Mouse (Mus musculus): ENCODE results near the gene Gm8369. TPM values are rescaled to one million over a fixed set of nuclear protein-coding genes. Genes with fewer than 3 reads are reported as not detected.
A peak's percentile ranks its signal among the peaks of the same experiment; 100 is the strongest.
"Not testable (repeated sequence)": the region's sequence is repeated elsewhere in the genome, so short reads cannot be mapped to it uniquely, and the experiment has no call there.

Gene Gm8369
- polyA plus RNA-seq (2012; rRNA removed) = 35.9 and 38.1 TPM in 2 replicates

DNA sequence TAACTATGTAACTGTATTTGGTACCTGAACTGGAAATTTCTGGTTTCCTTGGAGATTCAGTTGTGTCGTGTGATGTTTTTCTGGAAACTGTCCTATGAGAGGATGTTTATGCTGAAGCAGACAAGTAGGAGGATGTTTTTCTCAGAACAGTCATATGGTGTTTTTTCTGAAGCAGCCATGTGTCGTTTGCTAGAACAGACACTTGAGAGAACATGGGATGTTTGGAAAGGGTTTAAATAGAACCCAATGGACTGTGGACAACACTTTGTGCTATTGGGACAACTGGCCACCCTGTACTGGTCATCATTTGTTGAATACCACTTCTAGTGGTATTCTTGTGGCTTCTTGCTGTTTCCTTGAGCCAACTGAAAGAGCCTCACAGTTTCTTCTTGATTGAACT is at the start of gene Gm8369:
Gene Gm8369 (plus strand): TSS at position 193 of the 400 bp plus-strand sequence.
- peak in 1 of 2 experiments; percentile 76 for DNase-seq (ENCODE audit: low read depth in 1 of 2, low spot score in 2 of 2)
- WGBS = 16% methylated on average over 2 of the region's 2 CpGs
- Histone ChIP-seq H3K27ac (ENCODE audit: insufficient read depth, low read length) (peak within 1 kb of the TSS; percentile 98), H3K4me3 (ENCODE audit: extremely low read depth, insufficient read depth, insufficient read length) (peak within 1 kb of the TSS; percentile 61), H3K27me3 (ENCODE audit: control insufficient read depth, insufficient read depth, low read length) (no peaks in the 10 kb centered on the region), H3K36me3 (ENCODE audit: control insufficient read depth, insufficient read depth, low read length) (peaks cover 4% of the 10 kb centered on the region), H3K4me1 (ENCODE audit: control insufficient read depth, insufficient read depth, insufficient read length) (peaks cover 1% of the 10 kb centered on the region; the same call in 1 of the 2 replicates)
- TF ChIP-seq CTCF (IDR thresholded peaks at IDR 0.05; ENCODE audit: extremely low read depth, insufficient read depth, insufficient read length, insufficient replicate concordance) = no peak
- TF ChIP-seq POLR2A (IDR thresholded peaks at IDR 0.05; ENCODE audit: low read depth, low read length) = peak; percentile 12; the same call in 1 of the 2 replicates

GRCm38 (mm10) chr19:11443338-11443737 is 42.4 kb upstream of the Gm8369 start, which contains the start of gene Ms4a4b:
Ms4a4b (plus strand) TSS chr19:11443553.
- Histone ChIP-seq H3K27ac (ENCODE audit: insufficient read depth, low read length) (peak within 1 kb of the TSS; percentile 51), H3K36me3 (ENCODE audit: control insufficient read depth, insufficient read depth, low read length) (no peaks in the 10 kb centered on the region), H3K27me3 (ENCODE audit: control insufficient read depth, insufficient read depth, low read length) (no peaks in the 10 kb centered on the region), H3K4me3 (ENCODE audit: extremely low read depth, insufficient read depth, insufficient read length) (peak within 1 kb of the TSS; percentile 32), H3K4me1 (ENCODE audit: control insufficient read depth, insufficient read depth, insufficient read length) (peaks cover 2% of the 10 kb centered on the region)
- no peak for TF ChIP-seq CTCF (IDR thresholded peaks at IDR 0.05; ENCODE audit: extremely low read depth, insufficient read depth, insufficient read length, insufficient replicate concordance)
- peak; percentile 43 for TF ChIP-seq POLR2A (IDR thresholded peaks at IDR 0.05; ENCODE audit: low read depth, low read length)
- no peak for DNase-seq (ENCODE audit: low read depth in 1 of 2, low spot score in 2 of 2)

- 74% methylated on average over 5 of the region's 5 CpGs for WGBS
- no peaks in the 10 kb centered on the region for H3K36me3 ChIP-seq (ENCODE audit: control insufficient read depth, insufficient read depth, low read length)
- H3K27me3 ChIP-seq (ENCODE audit: control insufficient read depth, insufficient read depth, low read length) = no peaks in the 10 kb centered on the region
- H3K27ac ChIP-seq (ENCODE audit: insufficient read depth, low read length) = peak overlapping the region; percentile 51
- H3K4me1 ChIP-seq (ENCODE audit: control insufficient read depth, insufficient read depth, insufficient read length) = peaks cover 2% of the 10 kb centered on the region
- TF ChIP-seq POLR2A (IDR thresholded peaks at IDR 0.05; ENCODE audit: low read depth, low read length) = no peak
- TF ChIP-seq CTCF (IDR thresholded peaks at IDR 0.05; ENCODE audit: extremely low read depth, insufficient read depth, insufficient read length, insufficient replicate concordance) = no peak
- H3K4me3 ChIP-seq (ENCODE audit: extremely low read depth, insufficient read depth, insufficient read length) = peak overlapping the region; percentile 32
- DNase-seq (ENCODE audit: low read depth in 1 of 2, low spot score in 2 of 2) = no peak
Observed at GRCm38 (mm10) chr19:11443964-11444363, 41.8 kb upstream of the Gm8369 start.

GRCm38 (mm10) chr19:11447238-11447637 is 38.5 kb upstream of the Gm8369 start:
- peak overlapping the region; percentile 28 for H3K4me3 ChIP-seq (ENCODE audit: extremely low read depth, insufficient read depth, insufficient read length)
- no peaks in the 10 kb centered on the region for H3K36me3 ChIP-seq (ENCODE audit: control insufficient read depth, insufficient read depth, low read length)
- TF ChIP-seq CTCF (IDR thresholded peaks at IDR 0.05; ENCODE audit: extremely low read depth, insufficient read depth, insufficient read length, insufficient replicate concordance) (no peak), POLR2A (IDR thresholded peaks at IDR 0.05; ENCODE audit: low read depth, low read length) (no peak)
- no peak for DNase-seq (ENCODE audit: low read depth in 1 of 2, low spot score in 2 of 2)
- no peaks in the 10 kb centered on the region for H3K27me3 ChIP-seq (ENCODE audit: control insufficient read depth, insufficient read depth, low read length)
- WGBS = 5% methylated on average over 2 of the region's 2 CpGs
- H3K4me1 ChIP-seq (ENCODE audit: control insufficient read depth, insufficient read depth, insufficient read length) = peaks cover 2% of the 10 kb centered on the region
- peak overlapping the region; percentile 88 for H3K27ac ChIP-seq (ENCODE audit: insufficient read depth, low read length)

DNA sequence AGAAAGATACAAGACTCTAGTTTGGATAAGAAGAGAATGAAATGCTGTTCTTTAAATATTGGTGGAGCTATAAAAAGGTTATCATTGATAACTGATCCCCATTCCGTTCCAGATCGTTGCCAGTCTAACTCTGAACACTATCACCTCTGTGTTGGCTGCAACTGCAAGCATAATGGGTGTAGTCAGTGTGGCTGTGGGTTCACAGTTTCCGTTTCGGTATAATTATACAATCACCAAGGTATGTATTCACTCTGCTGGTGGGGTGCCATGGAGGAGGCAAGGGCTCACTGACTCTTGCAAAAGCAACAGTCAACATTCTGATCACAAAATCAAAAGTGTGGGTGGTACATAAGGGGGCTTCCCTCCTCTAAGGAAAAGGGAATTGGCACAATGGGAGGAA is 26.7 kb upstream of the Gm8369 start:
- H3K27ac ChIP-seq (ENCODE audit: insufficient read depth, low read length); H3K4me3 ChIP-seq (ENCODE audit: extremely low read depth, insufficient read depth, insufficient read length); DNase-seq (ENCODE audit: low read depth in 1 of 2, low spot score in 2 of 2); H3K27me3 ChIP-seq (ENCODE audit: control insufficient read depth, insufficient read depth, low read length); H3K36me3 ChIP-seq (ENCODE audit: control insufficient read depth, insufficient read depth, low read length); H3K4me1 ChIP-seq (ENCODE audit: control insufficient read depth, insufficient read depth, insufficient read length): not testable (repeated sequence)
- WGBS = 64% methylated on average over 4 of the region's 4 CpGs

DNA sequence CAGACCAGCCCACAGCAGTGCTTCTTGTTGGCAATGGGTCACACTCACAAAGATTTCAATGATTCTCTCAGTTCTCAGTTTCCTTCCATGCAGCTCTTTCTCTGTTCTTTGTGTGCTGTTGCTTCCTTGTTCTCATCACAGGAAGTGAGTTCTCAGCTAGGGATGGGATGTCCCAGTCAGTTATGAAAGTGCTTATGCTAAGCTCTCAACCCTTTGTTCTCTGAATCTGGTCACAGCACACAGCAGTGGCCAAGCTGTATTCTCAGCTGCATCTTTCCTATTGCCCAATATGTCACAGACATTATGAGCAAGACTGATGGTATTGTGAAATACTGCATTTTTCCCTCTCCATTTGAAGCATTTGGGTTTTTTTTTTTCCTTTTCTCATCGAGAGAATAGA is 20.9 kb upstream of the Gm8369 start:
- H3K27me3 ChIP-seq (ENCODE audit: control insufficient read depth, insufficient read depth, low read length); H3K36me3 ChIP-seq (ENCODE audit: control insufficient read depth, insufficient read depth, low read length): not testable (repeated sequence)
- WGBS = 0% methylated on average over 1 of the region's 1 CpGs

GRCm38 (mm10) chr19:11466471-11466870 is 19.3 kb upstream of the Gm8369 start:
- 71% methylated on average over 5 of the region's 5 CpGs for WGBS

More for the DNA sequence above, 20.9 kb upstream of the Gm8369 start:
- H3K4me3 ChIP-seq (ENCODE audit: extremely low read depth, insufficient read depth, insufficient read length); DNase-seq (ENCODE audit: low read depth in 1 of 2, low spot score in 2 of 2); H3K27ac ChIP-seq (ENCODE audit: insufficient read depth, low read length): not testable (repeated sequence)
- peaks cover 14% of the 10 kb centered on the region; the same call in 1 of the 2 replicates for H3K4me1 ChIP-seq (ENCODE audit: control insufficient read depth, insufficient read depth, insufficient read length)

GRCm38 (mm10) chr19:11468361-11468760 is 17.4 kb upstream of the Gm8369 start:
- peaks cover 14% of the 10 kb centered on the region for H3K4me1 ChIP-seq (ENCODE audit: control insufficient read depth, insufficient read depth, insufficient read length)
- DNase-seq (ENCODE audit: low read depth in 1 of 2, low spot score in 2 of 2); H3K27me3 ChIP-seq (ENCODE audit: control insufficient read depth, insufficient read depth, low read length); H3K4me3 ChIP-seq (ENCODE audit: extremely low read depth, insufficient read depth, insufficient read length); H3K36me3 ChIP-seq (ENCODE audit: control insufficient read depth, insufficient read depth, low read length); H3K27ac ChIP-seq (ENCODE audit: insufficient read depth, low read length): not testable (repeated sequence)
- 49% methylated on average over 1 of the region's 1 CpGs for WGBS

More at GRCm38 (mm10) chr19:11466471-11466870, 19.3 kb upstream of the Gm8369 start:
- no peak for TF ChIP-seq POLR2A (IDR thresholded peaks at IDR 0.05; ENCODE audit: low read depth, low read length)
- no peak for TF ChIP-seq CTCF (IDR thresholded peaks at IDR 0.05; ENCODE audit: extremely low read depth, insufficient read depth, insufficient read length, insufficient replicate concordance)
- peaks cover 14% of the 10 kb centered on the region for H3K4me1 ChIP-seq (ENCODE audit: control insufficient read depth, insufficient read depth, insufficient read length)
- no peak overlapping the region for H3K27ac ChIP-seq (ENCODE audit: insufficient read depth, low read length)
- H3K4me3 ChIP-seq (ENCODE audit: extremely low read depth, insufficient read depth, insufficient read length) = no peak overlapping the region
- no peaks in the 10 kb centered on the region for H3K36me3 ChIP-seq (ENCODE audit: control insufficient read depth, insufficient read depth, low read length)
- H3K27me3 ChIP-seq (ENCODE audit: control insufficient read depth, insufficient read depth, low read length) = no peaks in the 10 kb centered on the region
- no peak for DNase-seq (ENCODE audit: low read depth in 1 of 2, low spot score in 2 of 2)

DNA sequence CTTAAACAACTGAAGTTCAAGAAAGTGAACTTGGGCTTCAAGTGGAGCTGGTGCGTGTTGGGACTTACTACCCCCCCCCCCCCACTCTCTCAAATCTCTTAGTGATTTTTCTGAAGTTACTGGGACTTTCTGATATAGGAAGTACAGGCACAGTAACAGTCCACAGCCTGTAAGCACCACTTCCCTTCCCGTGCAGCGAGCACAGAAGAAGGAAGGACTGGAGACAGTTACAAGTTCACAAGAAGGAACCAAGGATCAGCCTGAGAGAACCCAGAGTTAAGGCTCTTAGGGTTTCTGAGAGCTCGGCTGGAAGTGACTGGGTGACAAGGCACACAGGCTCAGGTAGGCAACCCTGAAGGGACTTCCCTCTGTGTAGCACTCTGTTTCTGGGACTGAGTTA is 16.5 kb upstream of the Gm8369 start, which contains the start of gene Ms4a6c:
Gene Ms4a6c (plus strand): TSS at position 152 of the 400 bp plus-strand sequence.
- not testable (repeated sequence) for H3K4me3 ChIP-seq (ENCODE audit: extremely low read depth, insufficient read depth, insufficient read length); H3K36me3 ChIP-seq (ENCODE audit: control insufficient read depth, insufficient read depth, low read length); DNase-seq (ENCODE audit: low read depth in 1 of 2, low spot score in 2 of 2); H3K27me3 ChIP-seq (ENCODE audit: control insufficient read depth, insufficient read depth, low read length)
- H3K4me1 ChIP-seq (ENCODE audit: control insufficient read depth, insufficient read depth, insufficient read length) = peaks cover 14% of the 10 kb centered on the region
- peak within 1 kb of the TSS; percentile 21; the same call in 1 of the 2 replicates for H3K27ac ChIP-seq (ENCODE audit: insufficient read depth, low read length)
- 5% methylated on average over 4 of the region's 4 CpGs for WGBS
